Mouse (Mus musculus) kidney, adult 18-20 months (tissue): ENCODE results near the gene Fzd5.

Experiments used
- DNase-seq: peaks from one replicate; pipeline ENCODE4 v3.0.0; 2021

The Fzd5 gene

GRCm38 (mm10) chr1:64733453-64734245 is 3.9 kb downstream of the Fzd5 start:
- DNase-seq: no peak

GRCm38 (mm10) chr1:64732637-64733200 is 4.8 kb downstream of the Fzd5 start:
- no peak for DNase-seq

GRCm38 (mm10) chr1:64732161-64732560 is 5.4 kb downstream of the Fzd5 start:
- DNase-seq: no peak

GRCm38 (mm10) chr1:64731341-64732020 is 6.1 kb downstream of the Fzd5 start:
- DNase-seq: no peak

GRCm38 (mm10) chr1:64730046-64730445 is 7.5 kb downstream of the Fzd5 start:
- no peak for DNase-seq

- DNase-seq: no peak
Measured at GRCm38 (mm10) chr1:64721034-64721587, 16.4 kb downstream of the Fzd5 start.

GRCm38 (mm10) chr1:64717504-64717903 is 20.0 kb downstream of the Fzd5 start:
- DNase-seq: peak; percentile 52

GRCm38 (mm10) chr1:64716589-64717304 is 20.8 kb downstream of the Fzd5 start:
- no peak for DNase-seq

GRCm38 (mm10) chr1:64715458-64715857 is 22.1 kb downstream of the Fzd5 start:
- no peak for DNase-seq

- DNase-seq: no peak
Measured at GRCm38 (mm10) chr1:64712006-64712760, 25.4 kb downstream of the Fzd5 start.

- DNase-seq: peak; percentile 6
Measured at GRCm38 (mm10) chr1:64709891-64710290, 27.7 kb downstream of the Fzd5 start.

GRCm38 (mm10) chr1:64706610-64707009 is 30.9 kb downstream of the Fzd5 start:
- DNase-seq: no peak

GRCm38 (mm10) chr1:64705230-64705629 is 32.3 kb downstream of the Fzd5 start:
- peak; percentile 76 for DNase-seq

GRCm38 (mm10) chr1:64701780-64702179 is 35.8 kb downstream of the Fzd5 start:
- DNase-seq: peak; percentile 18

GRCm38 (mm10) chr1:64695156-64695555 is 42.4 kb downstream of the Fzd5 start:
- no peak for DNase-seq

- no peak for DNase-seq
Measured at GRCm38 (mm10) chr1:64691581-64691980, 46.0 kb downstream of the Fzd5 start.

- peak; percentile 67 for DNase-seq
Measured at GRCm38 (mm10) chr1:64691121-64691551, 46.4 kb downstream of the Fzd5 start.

GRCm38 (mm10) chr1:64690213-64691013 is 47.1 kb downstream of the Fzd5 start, which contains the start of gene Ccnyl1:
Ccnyl1 (plus strand) TSS chr1:64690455.
- DNase-seq: peak; percentile 98

- DNase-seq: peak; percentile 6
Measured at GRCm38 (mm10) chr1:64689561-64690212, 47.9 kb downstream of the Fzd5 start.

GRCm38 (mm10) chr1:64688046-64688445 is 49.5 kb downstream of the Fzd5 start:
- no peak for DNase-seq

- no peak for DNase-seq
Measured at GRCm38 (mm10) chr1:64684440-64684839, 53.1 kb downstream of the Fzd5 start.
